Mouse (Mus musculus): ENCODE results near the gene Lpp. TPM values are rescaled to one million over a fixed set of nuclear protein-coding genes. Genes with fewer than 3 reads are reported as not detected.

Gene Lpp
- polyA plus RNA-seq, 1 experiment = not detected

- no peak for TF ChIP-seq POLR2A (IDR thresholded peaks at IDR 0.05; ENCODE audit: insufficient read depth, low read depth, low read length)
- TF ChIP-seq CTCF (IDR thresholded peaks at IDR 0.05; ENCODE audit: insufficient read depth, low read depth, low read length) = no peak
- H3K4me1 ChIP-seq (ENCODE audit: control insufficient read depth, insufficient read depth, low read length) = no peaks in the 10 kb centered on the region
- no peak overlapping the region for H3K4me3 ChIP-seq (ENCODE audit: insufficient read depth, low read depth, low read length)
- 33% methylated on average over 4 of the region's 4 CpGs for WGBS
- H3K27ac ChIP-seq (ENCODE audit: insufficient read depth, low read depth, low read length) = no peak overlapping the region
Observed at GRCm38 (mm10) chr16:24365900-24366299, 27.4 kb upstream of the Lpp start.

GRCm38 (mm10) chr16:24367071-24367470 is 26.2 kb upstream of the Lpp start:
- Histone ChIP-seq H3K27ac (ENCODE audit: insufficient read depth, low read depth, low read length) (no peak overlapping the region), H3K4me1 (ENCODE audit: control insufficient read depth, insufficient read depth, low read length) (no peaks in the 10 kb centered on the region), H3K4me3 (ENCODE audit: insufficient read depth, low read depth, low read length) (no peak overlapping the region)
- TF ChIP-seq POLR2A (IDR thresholded peaks at IDR 0.05; ENCODE audit: insufficient read depth, low read depth, low read length) (no peak), CTCF (IDR thresholded peaks at IDR 0.05; ENCODE audit: insufficient read depth, low read depth, low read length) (no peak)
- WGBS = 78% methylated on average over 6 of the region's 6 CpGs

- H3K4me1 ChIP-seq (ENCODE audit: control insufficient read depth, insufficient read depth, low read length) = no peaks in the 10 kb centered on the region
- 70% methylated on average over 7 of the region's 7 CpGs for WGBS
- no peak overlapping the region for H3K4me3 ChIP-seq (ENCODE audit: insufficient read depth, low read depth, low read length)
- TF ChIP-seq POLR2A (IDR thresholded peaks at IDR 0.05; ENCODE audit: insufficient read depth, low read depth, low read length) = no peak
- TF ChIP-seq CTCF (IDR thresholded peaks at IDR 0.05; ENCODE audit: insufficient read depth, low read depth, low read length) = no peak
- H3K27ac ChIP-seq (ENCODE audit: insufficient read depth, low read depth, low read length) = no peak overlapping the region
Observed at GRCm38 (mm10) chr16:24367506-24367905, 25.8 kb upstream of the Lpp start.

- TF ChIP-seq POLR2A (IDR thresholded peaks at IDR 0.05; ENCODE audit: insufficient read depth, low read depth, low read length) (no peak), CTCF (IDR thresholded peaks at IDR 0.05; ENCODE audit: insufficient read depth, low read depth, low read length) (no peak)
- no peaks in the 10 kb centered on the region for H3K4me1 ChIP-seq (ENCODE audit: control insufficient read depth, insufficient read depth, low read length)
- no peak overlapping the region for H3K4me3 ChIP-seq (ENCODE audit: insufficient read depth, low read depth, low read length)
- H3K27ac ChIP-seq (ENCODE audit: insufficient read depth, low read depth, low read length) = no peak overlapping the region
Observed at GRCm38 (mm10) chr16:24376478-24376877, 16.8 kb upstream of the Lpp start.

- TF ChIP-seq CTCF (IDR thresholded peaks at IDR 0.05; ENCODE audit: insufficient read depth, low read depth, low read length) = no peak
- no peak for TF ChIP-seq POLR2A (IDR thresholded peaks at IDR 0.05; ENCODE audit: insufficient read depth, low read depth, low read length)
- WGBS = 85% methylated on average over 5 of the region's 5 CpGs
- Histone ChIP-seq H3K27ac (ENCODE audit: insufficient read depth, low read depth, low read length) (no peak overlapping the region), H3K4me1 (ENCODE audit: control insufficient read depth, insufficient read depth, low read length) (peaks cover 16% of the 10 kb centered on the region; the same call in 1 of the 2 replicates), H3K4me3 (ENCODE audit: insufficient read depth, low read depth, low read length) (no peak overlapping the region)
Observed at GRCm38 (mm10) chr16:24390596-24390995, 2.7 kb upstream of the Lpp start.

GRCm38 (mm10) chr16:24391111-24391510 is 2.2 kb upstream of the Lpp start:
- 84% methylated on average over 3 of the region's 3 CpGs for WGBS

GRCm38 (mm10) chr16:24391901-24392300 is 1.4 kb upstream of the Lpp start:
- H3K27ac ChIP-seq (ENCODE audit: insufficient read depth, low read depth, low read length) = no peak overlapping the region
- H3K4me1 ChIP-seq (ENCODE audit: control insufficient read depth, insufficient read depth, low read length) = peaks cover 16% of the 10 kb centered on the region; the same call in 1 of the 2 replicates
- no peak overlapping the region for H3K4me3 ChIP-seq (ENCODE audit: insufficient read depth, low read depth, low read length)
- 96% methylated on average over 7 of the region's 7 CpGs for WGBS
- TF ChIP-seq POLR2A (IDR thresholded peaks at IDR 0.05; ENCODE audit: insufficient read depth, low read depth, low read length) = no peak
- no peak for TF ChIP-seq CTCF (IDR thresholded peaks at IDR 0.05; ENCODE audit: insufficient read depth, low read depth, low read length)

More at GRCm38 (mm10) chr16:24391111-24391510, 2.2 kb upstream of the Lpp start:
- Histone ChIP-seq H3K4me3 (ENCODE audit: insufficient read depth, low read depth, low read length) (no peak overlapping the region), H3K27ac (ENCODE audit: insufficient read depth, low read depth, low read length) (no peak overlapping the region), H3K4me1 (ENCODE audit: control insufficient read depth, insufficient read depth, low read length) (peaks cover 16% of the 10 kb centered on the region; the same call in 1 of the 2 replicates)
- TF ChIP-seq POLR2A (IDR thresholded peaks at IDR 0.05; ENCODE audit: insufficient read depth, low read depth, low read length) = no peak
- no peak for TF ChIP-seq CTCF (IDR thresholded peaks at IDR 0.05; ENCODE audit: insufficient read depth, low read depth, low read length)

- 1% methylated on average over 56 of the region's 76 CpGs for WGBS
- Histone ChIP-seq H3K27ac (ENCODE audit: insufficient read depth, low read depth, low read length) (0 out of 2 replicates have a peak overlapping the region, but pooled peaks have one; percentile 44), H3K4me3 (ENCODE audit: insufficient read depth, low read depth, low read length) (peak overlapping the region; percentile 71), H3K4me1 (ENCODE audit: control insufficient read depth, insufficient read depth, low read length) (peaks cover 16% of the 10 kb centered on the region; the same call in 1 of the 2 replicates)
- TF ChIP-seq CTCF (IDR thresholded peaks at IDR 0.05; ENCODE audit: insufficient read depth, low read depth, low read length) = no peak
- no peak for TF ChIP-seq POLR2A (IDR thresholded peaks at IDR 0.05; ENCODE audit: insufficient read depth, low read depth, low read length)
Observed at GRCm38 (mm10) chr16:24393556-24394210, 376 bp downstream of the Lpp start.

GRCm38 (mm10) chr16:24394211-24394991 is 1.1 kb downstream of the Lpp start:
- H3K4me1 ChIP-seq (ENCODE audit: control insufficient read depth, insufficient read depth, low read length) = peaks cover 16% of the 10 kb centered on the region; the same call in 1 of the 2 replicates
- whole genome bisulfite sequencing = 44% methylated on average over 18 of the region's 18 CpGs
- no peak overlapping the region for H3K27ac ChIP-seq (ENCODE audit: insufficient read depth, low read depth, low read length)

More at GRCm38 (mm10) chr16:24394211-24394991, 1.1 kb downstream of the Lpp start:
- H3K4me3 ChIP-seq (ENCODE audit: insufficient read depth, low read depth, low read length) = peak overlapping the region; percentile 71
- TF ChIP-seq POLR2A (IDR thresholded peaks at IDR 0.05; ENCODE audit: insufficient read depth, low read depth, low read length) (no peak), CTCF (IDR thresholded peaks at IDR 0.05; ENCODE audit: insufficient read depth, low read depth, low read length) (no peak)
